Mouse (Mus musculus): ENCODE results near the gene Dgat2l6.

GRCm38 (mm10) chrX:100475569-100476223 lies 48.9 kb upstream of the Dgat2l6 start:
- no peak for TF ChIP-seq ZNF384 (IDR thresholded peaks at IDR 0.05; ENCODE audit: low read depth, low read length)
- no peak for TF ChIP-seq CHD2 (IDR thresholded peaks at IDR 0.05; ENCODE audit: low read depth, low read length)
- TF ChIP-seq ZC3H11A (IDR thresholded peaks at IDR 0.05; ENCODE audit: borderline replicate concordance, low read depth, low read length): no peak
- TF ChIP-seq HCFC1 (IDR thresholded peaks at IDR 0.05; ENCODE audit: borderline replicate concordance, insufficient read depth, low read length): no peak
